Mouse (Mus musculus): ENCODE data around the gene Fmo2. TPM values are rescaled to one million over a fixed set of nuclear protein-coding genes. Genes with fewer than 3 reads are reported as not detected.

Fmo2 gene
- total and polyA plus RNA-seq, 3 experiments: not detected

DNA sequence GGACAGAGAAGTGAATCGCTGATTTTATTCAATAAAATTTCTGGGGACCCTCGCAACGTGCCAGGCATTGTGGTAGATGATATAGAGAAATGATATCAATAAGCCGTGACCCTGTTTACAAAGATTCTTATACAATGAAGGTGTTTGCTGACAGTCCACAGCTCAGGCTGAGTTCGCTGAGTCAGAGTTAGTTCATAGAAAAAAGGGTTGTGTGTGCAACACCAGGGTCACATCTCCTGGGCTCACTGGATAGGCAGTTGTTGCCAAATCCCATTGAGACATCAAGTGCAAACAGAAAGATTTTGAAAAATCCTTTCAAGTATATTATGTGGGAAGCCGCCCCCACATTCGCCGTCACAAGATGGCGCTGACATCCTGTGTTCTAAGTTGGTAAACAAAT lies 58.3 kb downstream of the Fmo2 start:
- Histone ChIP-seq H3K9me3 (replicated peaks; ENCODE audit: insufficient read depth, low read length) (no peaks in the 10 kb centered on the region), H3K4me1 (ENCODE audit: control insufficient read depth in 1 of 2, insufficient read depth in 2 of 2, low read length in 2 of 2) (no peaks in the 10 kb centered on the region), H3K79me2 (ENCODE audit: control insufficient read depth, insufficient read depth, low read length, poor library complexity) (no peaks in the 10 kb centered on the region), H3K4me3 (ENCODE audit: control insufficient read depth in 1 of 2, insufficient read depth in 1 of 2, low read depth in 2 of 2, low read length in 2 of 2) (no peak overlapping the region), H3K27ac (ENCODE audit: control insufficient read depth, low read depth, low read length) (no peak overlapping the region), H3K27me3 (ENCODE audit: control insufficient read depth in 1 of 2, insufficient read depth in 2 of 2, low read length in 2 of 2) (no peaks in the 10 kb centered on the region), H3K9ac (ENCODE audit: control insufficient read depth, low read depth, low read length, poor library complexity, severe bottlenecking) (no peak overlapping the region), H3K36me3 (ENCODE audit: control insufficient read depth in 1 of 2, insufficient read depth in 2 of 2, low read length in 2 of 2) (no peaks in the 10 kb centered on the region)
- no peak for DNase-seq (ENCODE audit: low read depth, low spot score)
- TF ChIP-seq TAL1 (IDR thresholded peaks at IDR 0.05; ENCODE audit: low read length): no peak
- no peak for TF ChIP-seq USF1 (IDR thresholded peaks at IDR 0.05; ENCODE audit: low read depth, low read length)
- no peak for TF ChIP-seq ZKSCAN1 (IDR thresholded peaks at IDR 0.05; ENCODE audit: low read depth, low read length)
- TF ChIP-seq MXI1 (IDR thresholded peaks at IDR 0.05; ENCODE audit: low read depth, low read length): no peak
- TF ChIP-seq MAFK (IDR thresholded peaks at IDR 0.05; ENCODE audit: borderline replicate concordance, low read depth, low read length): no peak
- no peak for TF ChIP-seq POLR2AphosphoS5 (IDR thresholded peaks at IDR 0.05; ENCODE audit: borderline replicate concordance, low read depth, low read length)
- no peak for TF ChIP-seq NRF1 (IDR thresholded peaks at IDR 0.05; ENCODE audit: insufficient read depth, low read depth, low read length, poor library complexity, severe bottlenecking)
- TF ChIP-seq SMC3 (IDR thresholded peaks at IDR 0.05; ENCODE audit: low read depth, low read length): no peak
- no peak for TF ChIP-seq NELFE (IDR thresholded peaks at IDR 0.05; ENCODE audit: low read depth, low read length)

DNA sequence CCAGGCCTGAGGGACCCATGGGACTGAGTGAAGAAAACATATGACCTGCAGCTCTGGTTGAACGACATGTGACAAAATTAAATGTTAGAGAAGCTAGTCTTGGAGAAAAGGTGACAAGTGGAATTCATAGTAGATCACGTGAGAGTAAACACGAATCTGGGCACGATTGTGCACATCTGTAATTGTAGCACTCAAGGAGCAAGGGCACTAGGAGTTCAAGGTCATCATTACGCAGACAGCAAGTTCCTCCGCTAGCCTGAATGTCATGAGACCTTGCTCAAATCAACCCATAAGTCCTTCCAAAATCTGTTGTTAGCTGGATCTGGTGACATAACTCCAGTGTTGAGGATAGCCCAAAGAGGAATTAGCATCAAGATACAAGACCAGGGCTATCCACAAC lies 59.5 kb downstream of the Fmo2 start:
- no peaks in the 10 kb centered on the region for H3K79me2 ChIP-seq (ENCODE audit: control insufficient read depth, insufficient read depth, low read length, poor library complexity)
- no peaks in the 10 kb centered on the region for H3K4me1 ChIP-seq (ENCODE audit: control insufficient read depth in 1 of 2, insufficient read depth in 2 of 2, low read length in 2 of 2)
- H3K9ac ChIP-seq (ENCODE audit: control insufficient read depth, low read depth, low read length, poor library complexity, severe bottlenecking): no peak overlapping the region
- no peak for DNase-seq (ENCODE audit: low read depth, low spot score)
- H3K27ac ChIP-seq (ENCODE audit: control insufficient read depth, low read depth, low read length): no peak overlapping the region
- H3K27me3 ChIP-seq (ENCODE audit: control insufficient read depth in 1 of 2, insufficient read depth in 2 of 2, low read length in 2 of 2): no peaks in the 10 kb centered on the region
- no peaks in the 10 kb centered on the region for H3K9me3 ChIP-seq (replicated peaks; ENCODE audit: insufficient read depth, low read length)
- TF ChIP-seq NELFE (IDR thresholded peaks at IDR 0.05; ENCODE audit: low read depth, low read length) (no peak), USF1 (IDR thresholded peaks at IDR 0.05; ENCODE audit: low read depth, low read length) (no peak), ZNF384 (IDR thresholded peaks at IDR 0.05; ENCODE audit: low read depth, low read length) (no peak), SIN3A (IDR thresholded peaks at IDR 0.05; ENCODE audit: low read length) (no peak), BHLHE40 (IDR thresholded peaks at IDR 0.05; ENCODE audit: borderline replicate concordance, low read depth, low read length) (no peak), CHD2 (IDR thresholded peaks at IDR 0.05; ENCODE audit: low read length) (no peak), MYB (IDR thresholded peaks at IDR 0.05; ENCODE audit: low read depth, low read length) (no peak), MAZ (IDR thresholded peaks at IDR 0.05; ENCODE audit: low read depth, low read length) (no peak), UBTF (IDR thresholded peaks at IDR 0.05; ENCODE audit: borderline replicate concordance, insufficient read depth, low read depth, low read length) (no peak), CHD1 (IDR thresholded peaks at IDR 0.05; ENCODE audit: low read depth, low read length) (no peak), CTCF (IDR thresholded peaks at IDR 0.05 in 2 of 3, conservative IDR thresholded peaks at IDR 0.05 in 1 of 3; ENCODE audit: control insufficient read depth in 1 of 3, insufficient read depth in 1 of 3, low read depth in 2 of 3, low read length in 3 of 3, poor library complexity in 1 of 3, severe bottlenecking in 1 of 3) (no peak)
- no peak overlapping the region for H3K4me3 ChIP-seq (ENCODE audit: control insufficient read depth in 1 of 2, insufficient read depth in 1 of 2, low read depth in 2 of 2, low read length in 2 of 2)
- H3K36me3 ChIP-seq (ENCODE audit: control insufficient read depth in 1 of 2, insufficient read depth in 2 of 2, low read length in 2 of 2): no peaks in the 10 kb centered on the region

Measured in MEL (cell line).